Mouse (Mus musculus) cortical plate, adult 2 months (tissue): ENCODE results near the gene Mrpl51.

Experiments
- CTCF ChIP-seq: fragments of 200-500 bp; IDR thresholded peaks from 2 replicates; pipeline ENCODE4 v1.5.1; 2011; ENCODE audit warnings: mild to moderate bottlenecking, control low read depth, low read length; ENCODE audit not compliant: insufficient read depth; ENCODE audit errors: extremely low read depth
- POLR2A ChIP-seq: fragments of 200-500 bp; IDR thresholded peaks from 2 replicates; pipeline ENCODE4 v1.6.1; 2011; ENCODE audit warnings: mild to moderate bottlenecking, low read length, control low read depth; ENCODE audit not compliant: insufficient read depth; ENCODE audit errors: extremely low read depth

DNA sequence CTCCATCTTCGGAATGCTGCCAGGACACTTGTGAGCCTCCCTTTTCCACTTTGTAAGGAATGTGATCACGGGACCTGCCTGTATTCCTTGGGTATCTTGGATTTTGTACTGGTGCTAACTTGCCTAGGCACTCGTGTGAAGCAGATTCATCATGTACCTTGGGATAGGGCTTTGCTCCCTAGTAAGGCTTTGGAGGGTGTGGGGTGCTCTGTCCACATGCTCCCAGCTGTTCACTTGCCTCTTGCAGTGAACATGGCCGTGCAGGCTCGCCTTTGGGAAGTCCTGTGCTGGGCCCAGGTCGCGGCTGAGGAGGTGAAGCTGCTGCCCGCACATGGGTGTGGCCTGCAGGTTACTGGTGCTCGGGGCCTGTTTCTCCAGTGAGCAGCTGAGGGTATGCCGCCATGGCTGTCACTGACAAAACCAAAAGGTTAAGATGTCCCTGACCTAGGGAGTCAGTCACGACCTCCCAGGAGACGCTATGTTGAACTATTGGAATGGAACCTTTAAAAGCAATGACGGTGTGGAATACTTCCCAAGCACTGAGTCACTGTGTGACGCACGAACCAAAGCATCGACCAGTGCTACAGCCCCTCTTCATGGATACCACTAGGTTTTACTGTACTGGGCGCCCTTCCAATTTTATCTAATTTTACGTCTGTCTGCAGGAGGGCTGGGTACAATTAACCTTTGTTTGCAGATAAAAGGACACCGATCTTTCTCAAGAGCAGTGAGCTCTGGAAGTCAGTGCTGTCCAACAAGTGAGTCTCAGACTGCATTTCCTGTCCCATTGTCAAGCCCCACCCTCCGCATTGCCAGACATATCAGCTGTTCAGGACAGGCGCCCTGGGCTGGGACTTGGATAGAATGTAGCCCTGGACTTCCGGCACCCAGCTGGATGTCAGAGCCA, 30.5 kb upstream of the Mrpl51 start:
- TF ChIP-seq CTCF (no peak), POLR2A (peak; percentile 63)
